Mouse (Mus musculus) bone marrow, adult 2 months (tissue): ENCODE data around the gene Zbtb9.

Source experiments
- CTCF ChIP-seq: fragments of 200-500 bp; IDR thresholded peaks from 2 replicates; pipeline ENCODE4 v1.5.1; 2011; ENCODE audit warnings: low read length, control low read depth; ENCODE audit not compliant: control insufficient read depth, insufficient read depth
- POLR2A ChIP-seq: fragments of 200-500 bp; IDR thresholded peaks from 2 replicates; pipeline ENCODE4 v1.6.1; 2011; ENCODE audit warnings: low read depth, mild to moderate bottlenecking, control low read depth, low read length, borderline replicate concordance; ENCODE audit not compliant: control insufficient read depth

GRCm38 (mm10) chr17:26972107-26972506, 860 bp upstream of the Zbtb9 start:
- TF ChIP-seq CTCF, result no peak
- TF ChIP-seq POLR2A, result no peak
